Comparison of ENCODE assay signal across 17 mouse cellular contexts in genomic region chrX:153656949-153657348, GRCm38 (mm10).
"Had no signal": no experiment of that assay in that cellular context is flagged by ENCODE, and none has a peak within 500 bp of the region (broad histone marks: within the 10 kb centered on the region; RNA-seq: fewer than 3 reads in every experiment).

No protein-coding gene starts in this region.

- ATAC-seq: liver, postnatal 0 days; midbrain, embryonic 13.5 days; midbrain, embryonic 15.5 days had no signal

- H3K27me3 ChIP-seq: liver, embryonic 15.5 days; lung, embryonic 15.5 days; midbrain, embryonic 13.5 days; midbrain, embryonic 15.5 days; neural tube, embryonic 12.5 days; stomach, embryonic 15.5 days had no signal

- H3K4me2 ChIP-seq: liver, embryonic 15.5 days; lung, embryonic 15.5 days; midbrain, embryonic 11.5 days; midbrain, embryonic 13.5 days; midbrain, embryonic 15.5 days; neural tube, embryonic 12.5 days; stomach, embryonic 15.5 days had no signal

- H3K4me1 ChIP-seq: liver, embryonic 15.5 days; lung, embryonic 15.5 days; megakaryocyte, embryonic 14.5 days; midbrain, embryonic 13.5 days; midbrain, embryonic 15.5 days; neural tube, embryonic 12.5 days; stomach, embryonic 15.5 days had no signal

- H3K4me3 ChIP-seq: liver, embryonic 15.5 days; lung, embryonic 15.5 days; megakaryocyte, embryonic 14.5 days; midbrain, embryonic 13.5 days; midbrain, embryonic 15.5 days; neural tube, embryonic 12.5 days; stomach, embryonic 15.5 days had no signal

- H3K9me3 ChIP-seq: liver, embryonic 15.5 days; lung, embryonic 15.5 days; megakaryocyte, embryonic 14.5 days; midbrain, embryonic 13.5 days; midbrain, embryonic 15.5 days; neural tube, embryonic 12.5 days; stomach, embryonic 15.5 days had no signal

- H3K36me3 ChIP-seq: liver, embryonic 15.5 days; lung, embryonic 15.5 days; midbrain, embryonic 13.5 days; midbrain, embryonic 15.5 days; neural tube, embryonic 12.5 days; stomach, embryonic 15.5 days had no signal

- DNase-seq: liver, postnatal 0 days; lung, adult 2 months; lung, postnatal 10 days; right cerebral cortex, postnatal 14 days; thymus, adult 2 months; thymus, postnatal 25 days; thymus, postnatal 4 days had no signal

- H3K27ac ChIP-seq: liver, embryonic 15.5 days; lung, embryonic 15.5 days; macrophage; midbrain, embryonic 13.5 days; midbrain, embryonic 15.5 days; neural tube, embryonic 12.5 days; stomach, embryonic 15.5 days; stomach, postnatal 0 days had no signal

- H3K9ac ChIP-seq: liver, embryonic 15.5 days; liver, postnatal 0 days; lung, embryonic 15.5 days; midbrain, embryonic 13.5 days; midbrain, embryonic 15.5 days; neural tube, embryonic 12.5 days; stomach, embryonic 15.5 days had no signal
